Mouse (Mus musculus): Measurements from ENCODE around the gene Zfp788. TPM values are rescaled to one million over a fixed set of nuclear protein-coding genes. Genes with fewer than 3 reads are reported as not detected.
A peak's percentile ranks its signal among the peaks of the same experiment; 100 is the strongest.
"Not testable (repeated sequence)": the region's sequence is repeated elsewhere in the genome, so short reads cannot be mapped to it uniquely, and the experiment has no call there.

Zfp788 gene
- 1 to 10 TPM; 7.4 to 8.6 TPM for total RNA-seq (2021)
- long read RNA-seq, experiment 1, partial matches to known transcripts: 0 of 9 reads
- long read RNA-seq, experiment 1, other reads (novel, unspliced or antisense): 5 of 9 reads
- long read RNA-seq, experiment 2, partial matches to known transcripts: 0 of 7 reads
- long read RNA-seq, experiment 2, other reads (novel, unspliced or antisense): 5 of 7 reads

DNA sequence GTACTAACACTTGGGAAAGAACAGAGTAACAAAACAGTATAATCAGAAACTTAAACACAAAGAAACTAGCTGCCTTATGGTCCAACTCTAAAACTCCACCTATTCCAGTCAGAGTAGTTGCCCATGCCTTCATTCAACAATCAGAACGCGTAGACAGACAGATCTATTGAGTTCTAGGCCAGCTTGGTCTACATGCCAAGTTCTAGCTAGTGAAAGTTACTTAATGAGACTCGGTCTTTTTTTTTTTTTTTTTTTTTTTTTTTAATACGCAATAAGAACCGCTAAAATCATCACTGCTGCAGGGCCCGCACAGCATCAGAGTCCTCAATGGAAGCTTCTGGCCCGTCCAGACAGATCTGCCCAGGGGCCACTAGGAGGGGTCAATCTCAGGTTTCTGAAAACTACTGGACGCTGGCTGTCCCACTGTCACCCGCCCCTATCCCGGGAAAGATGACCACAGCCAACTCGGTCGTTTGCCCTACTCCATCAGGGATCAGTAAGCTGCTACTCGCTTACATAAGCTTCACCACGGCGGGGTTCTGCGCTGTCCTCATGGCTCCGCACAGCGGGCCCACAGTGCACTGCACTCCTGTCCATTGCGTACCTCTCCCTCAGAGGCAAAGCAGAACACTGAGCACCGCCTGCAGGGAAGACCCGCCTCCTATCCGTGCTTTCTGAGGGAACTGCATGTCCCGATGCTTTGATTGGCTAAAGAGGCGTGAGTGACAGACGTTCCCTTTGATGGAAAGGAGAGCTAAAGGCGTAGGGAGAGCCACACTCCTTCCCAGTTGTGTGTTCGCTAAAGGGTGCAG is at the start of gene Zfp788:
TSS of gene Zfp788 (plus strand) at position 795 of the 812 bp plus-strand sequence.
- DNase-seq: peak; percentile 79

DNA sequence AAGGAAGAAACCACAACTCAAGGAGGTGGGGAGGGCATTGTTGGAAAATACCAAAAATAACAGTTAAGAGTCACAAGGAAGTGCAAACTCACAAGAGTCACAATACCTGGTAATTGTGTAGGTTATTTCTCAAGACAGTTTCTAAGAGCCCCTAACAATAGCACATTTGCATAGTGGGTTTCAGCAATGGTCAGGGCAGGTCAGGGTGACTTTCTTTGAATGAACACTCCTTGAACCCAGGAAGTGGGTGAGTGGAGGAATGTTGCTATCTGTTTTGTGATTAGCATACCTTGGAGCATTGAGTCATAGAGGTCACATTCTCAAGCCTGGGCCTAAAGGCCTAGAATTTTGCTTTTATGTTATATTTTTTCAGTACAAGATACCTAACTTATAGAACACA is 45.2 kb upstream of the Zfp788 start:
- not testable (repeated sequence) for DNase-seq

DNA sequence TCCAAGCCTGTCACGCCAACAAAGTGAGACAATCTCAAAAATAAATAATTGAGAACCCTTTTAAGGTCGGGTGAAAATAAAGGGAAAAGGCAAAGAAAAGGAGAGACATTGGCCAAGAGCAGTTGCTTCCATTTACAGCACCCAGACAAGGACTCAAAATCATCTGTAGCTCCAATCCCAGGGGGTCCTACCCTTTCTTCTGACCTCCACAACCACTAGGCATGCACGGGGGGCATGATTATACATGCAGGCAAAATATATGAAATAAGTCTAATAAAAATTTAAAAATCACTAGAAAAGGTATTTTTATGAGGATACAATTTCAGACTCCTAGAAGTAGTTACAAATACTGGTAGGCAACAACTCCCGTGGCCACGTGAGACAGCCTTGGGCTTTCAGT is 34.4 kb upstream of the Zfp788 start:
- no peak for DNase-seq

DNA sequence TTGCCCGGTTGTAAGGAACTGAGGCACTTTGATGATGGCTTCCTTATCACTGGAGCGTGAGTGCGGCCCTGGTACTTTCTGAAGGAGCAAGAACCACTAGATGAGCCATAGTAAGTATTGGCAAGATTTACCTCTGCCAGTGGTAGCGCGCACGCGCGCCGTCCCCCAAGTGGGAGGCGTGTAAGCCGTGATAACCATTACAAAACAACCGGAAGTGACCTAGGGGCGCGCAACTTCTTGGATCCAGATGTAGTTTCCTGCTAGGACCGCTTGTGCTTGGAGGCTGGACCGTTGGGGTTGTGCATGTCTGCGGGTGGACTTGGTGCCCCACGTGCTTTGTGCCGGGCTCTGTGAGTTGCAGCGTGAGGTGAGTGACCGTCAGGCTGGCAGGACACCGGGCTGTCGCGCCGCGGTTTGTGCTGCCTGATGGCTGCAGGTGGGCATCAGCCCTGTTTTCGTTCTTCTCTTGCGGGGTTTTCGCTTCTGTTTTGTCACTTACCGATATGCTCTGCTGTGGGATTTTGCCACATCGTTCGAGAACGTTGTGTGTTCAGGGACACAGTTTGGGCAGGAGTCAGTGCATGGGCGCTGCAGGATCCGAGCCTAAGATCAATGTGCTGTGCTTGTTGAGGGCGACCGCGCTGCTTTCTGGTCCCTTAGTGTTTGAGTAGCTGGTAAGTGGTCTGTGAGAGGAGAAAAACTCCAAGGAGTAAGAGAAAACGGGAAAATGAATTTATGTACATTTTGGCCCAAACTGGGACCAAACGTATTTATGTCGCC is 33.8 kb upstream of the Zfp788 start, which contains the start of gene 2610021A01Rik:
TSS of gene 2610021A01Rik (plus strand) at position 197 of the 780 bp plus-strand sequence.
- DNase-seq: peak; percentile 80

DNA sequence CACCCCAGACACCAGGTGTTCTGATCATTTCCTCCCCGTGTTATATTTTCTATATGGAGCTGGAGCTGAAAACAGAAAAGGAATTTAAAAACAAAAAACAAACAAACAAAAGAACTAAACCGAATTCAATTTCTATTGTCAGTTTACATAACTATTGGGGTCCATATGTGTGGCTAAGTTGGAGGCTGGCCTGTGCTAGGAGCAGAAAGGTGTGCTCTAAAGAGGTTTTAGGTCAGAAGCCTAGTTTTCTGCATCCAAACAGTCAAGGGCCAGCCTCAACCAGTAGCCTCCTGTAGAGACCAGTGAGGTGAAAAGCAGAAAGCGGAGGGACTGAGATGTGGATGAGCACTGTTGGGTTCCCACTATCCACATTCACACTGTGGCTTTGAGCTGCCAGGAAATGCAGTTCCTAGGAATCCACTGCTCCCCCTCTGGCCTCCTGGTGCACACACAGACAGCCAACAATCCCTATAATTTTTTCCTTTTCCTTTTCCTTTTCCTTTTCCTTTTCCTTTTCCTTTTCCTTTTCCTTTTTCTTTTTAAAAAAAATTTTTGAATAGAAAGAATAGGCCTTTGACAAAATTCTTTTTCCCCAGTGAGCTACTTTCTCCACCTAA is 33.0 kb upstream of the Zfp788 start:
- no peak for DNase-seq

DNA sequence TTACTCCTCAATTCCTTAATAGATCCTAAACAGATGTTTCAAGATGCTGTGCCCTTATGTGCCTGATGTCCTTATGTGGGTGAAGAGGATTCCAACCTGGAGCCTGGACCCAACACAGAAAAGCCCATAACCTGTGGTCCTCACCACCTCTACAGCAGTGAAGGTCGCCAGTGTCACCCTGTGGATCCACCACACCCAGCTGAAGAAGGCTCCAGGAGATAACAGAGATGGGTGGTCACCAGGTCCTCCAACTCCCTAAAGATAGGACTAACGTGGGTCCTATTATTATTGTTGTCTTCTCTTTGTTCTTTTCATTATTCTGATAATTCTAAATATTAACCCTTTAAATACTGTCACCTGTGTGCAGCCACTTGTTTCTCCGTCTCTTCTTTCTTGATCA is 21.3 kb upstream of the Zfp788 start:
- no peak for DNase-seq

DNA sequence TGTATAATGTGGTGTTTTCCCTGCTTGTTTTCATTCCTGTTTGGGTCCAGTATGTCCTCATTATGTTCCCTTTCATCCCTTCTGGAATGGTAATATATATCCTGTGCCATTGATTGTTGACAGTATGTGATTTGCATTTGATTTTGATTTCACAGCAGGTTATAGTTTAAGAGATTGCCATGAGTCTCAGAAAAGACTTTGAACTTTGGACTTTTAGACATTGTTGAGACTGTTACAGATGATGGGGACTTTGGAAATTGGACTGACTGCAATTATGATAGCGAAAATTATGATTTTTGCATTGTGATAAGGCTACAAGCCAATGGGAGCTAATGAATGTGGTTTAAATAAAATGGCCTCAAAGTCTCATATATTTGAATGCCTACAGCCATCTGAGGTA is 16.8 kb upstream of the Zfp788 start:
- not testable (repeated sequence) for DNase-seq

DNA sequence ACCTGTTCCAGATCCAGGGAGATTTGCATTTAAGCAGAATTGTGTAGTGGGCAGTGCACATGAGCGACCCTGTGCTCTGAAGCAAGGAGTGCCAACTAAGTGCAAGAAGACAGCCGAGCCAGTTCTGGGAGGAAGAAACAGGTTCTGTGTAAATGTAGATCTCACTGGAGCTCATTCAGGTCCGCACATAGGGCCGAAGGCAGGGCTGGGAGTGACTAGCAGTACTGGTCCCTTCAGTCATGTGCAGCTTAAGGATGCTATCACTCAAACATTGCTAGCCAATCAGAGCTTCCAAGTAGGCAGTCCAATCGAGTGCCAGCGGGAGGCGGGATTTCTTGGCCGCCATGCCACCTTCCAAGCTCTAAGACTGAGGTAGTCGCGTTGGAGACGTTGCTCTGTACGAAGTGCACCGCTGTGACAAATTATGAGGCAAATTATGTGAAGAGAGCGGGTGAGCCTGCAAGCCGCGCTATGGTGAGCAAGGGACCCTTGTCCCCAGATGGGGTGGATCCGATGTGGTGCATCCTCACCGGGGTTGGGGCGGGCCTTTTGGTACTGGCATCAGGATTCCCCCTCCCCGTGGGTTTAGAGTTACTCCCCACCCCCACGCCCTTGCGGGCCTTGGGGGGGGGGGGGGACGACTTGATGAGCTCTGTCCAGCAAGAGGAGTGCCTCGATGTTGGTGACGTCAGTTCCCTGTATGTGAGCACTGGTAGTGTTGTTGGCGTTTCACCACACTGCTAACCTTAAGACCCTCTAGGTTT is 400 bp downstream of the Zfp788 start:
- peak; percentile 83 for DNase-seq

DNA sequence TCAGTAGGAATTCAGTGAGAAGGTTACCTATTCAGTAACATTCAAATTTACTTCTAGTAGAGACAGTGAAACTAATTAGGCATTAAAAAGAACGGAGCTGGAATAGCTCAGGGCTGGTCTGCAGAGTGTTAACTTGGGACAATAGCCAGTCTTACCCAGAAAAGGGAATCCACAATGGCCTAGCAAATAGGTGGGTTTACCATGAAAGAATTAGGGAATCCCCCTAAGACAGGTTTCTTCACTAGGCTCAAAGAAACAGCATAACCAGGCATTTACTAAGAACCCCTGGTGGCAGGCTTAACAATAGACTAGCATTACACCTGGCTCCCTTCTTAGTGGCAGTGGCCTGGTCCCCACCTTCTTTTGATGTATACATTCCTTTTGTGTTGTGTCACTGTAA is 41.3 kb downstream of the Zfp788 start:
- not testable (repeated sequence) for DNase-seq

Other genes starting within 250 kb of the Zfp788 start
- gene AI987944, start 239.8 kb upstream of the Zfp788 start, total RNA-seq (2021): 1 to 10 TPM; 8.2 to 9.9 TPM
- gene Vmn2r57, start 184.5 kb upstream of the Zfp788 start, total RNA-seq (2021): under 1 TPM; 0.09 to 0.16 TPM
- under 1 TPM in 1 of 2 experiments, not detected in 1; 0.18 TPM for gene Gm20449, start 133.8 kb upstream of the Zfp788 start, total RNA-seq (2021)
- 1 to 10 TPM; 5.5 to 7.1 TPM for gene AW146154, start 133.3 kb upstream of the Zfp788 start, total RNA-seq (2021)
- not detected for gene Gm6871, start 59.5 kb upstream of the Zfp788 start, total RNA-seq (2021)
- gene 2610021A01Rik, start 34.0 kb upstream of the Zfp788 start, total RNA-seq (2021): 10 to 100 TPM in 1 of 2 experiments, 1 to 10 TPM in 1; 8.6 to 10.9 TPM
- not detected for gene Vmn2r58, start 239.5 kb downstream of the Zfp788 start, total RNA-seq (2021)

Measured in gastrocnemius, postnatal 10 days (tissue).